Mouse (Mus musculus): ENCODE data around the gene Mapk6. TPM values are rescaled to one million over a fixed set of nuclear protein-coding genes. Genes with fewer than 3 reads are reported as not detected.

The Mapk6 gene
- total and polyA plus RNA-seq, 2 experiments from 2014 or later = 33.6 to 36.2 TPM

DNA sequence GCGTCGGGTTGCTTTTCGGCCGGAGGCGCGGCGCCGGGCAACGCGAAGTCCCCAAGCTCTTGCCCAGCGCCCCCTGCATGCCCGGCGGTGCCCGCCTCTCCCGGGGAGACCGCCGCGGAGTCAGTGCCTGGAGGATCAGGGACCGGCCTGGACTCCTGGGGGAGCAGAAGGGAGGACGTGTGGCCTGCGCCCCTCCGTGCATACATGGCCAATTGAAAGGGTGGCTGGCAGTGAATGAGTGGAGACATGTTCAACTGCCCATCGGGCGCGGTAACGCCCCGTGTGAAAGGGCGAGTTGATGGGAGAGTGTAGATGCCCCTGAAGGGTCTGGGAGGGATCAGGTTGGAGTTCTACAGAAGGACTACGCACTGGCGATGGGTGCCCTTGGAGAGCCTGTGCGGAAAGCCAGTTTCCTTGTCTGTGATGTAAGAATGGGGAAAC lies 31.9 kb upstream of the Mapk6 start:
- Histone ChIP-seq H3K27me3 (ENCODE audit: control insufficient read depth, insufficient read depth, low read length) (no peaks in the 10 kb centered on the region), H3K9me3 (replicated peaks; ENCODE audit: control insufficient read depth, low read length) (no peaks in the 10 kb centered on the region), H3K4me2 (ENCODE audit: low read depth, low read length) (peak overlapping the region; percentile 64), H3K4me1 (ENCODE audit: control insufficient read depth, insufficient read depth) (peaks cover 11% of the 10 kb centered on the region), H3K27ac (ENCODE audit: low read depth) (peak overlapping the region; percentile 80), H3K36me3 (replicated peaks; ENCODE audit: control insufficient read depth, insufficient read depth, low read length) (peaks cover 16% of the 10 kb centered on the region; the same call in 1 of the 2 replicates), H3K9ac (replicated peaks; ENCODE audit: low read depth, low read length) (peak overlapping the region; percentile 75), H3K4me3 (ENCODE audit: low read depth, low read length) (peak overlapping the region; percentile 66)
- WGBS = under 1% methylated on average over 26 of the region's 31 CpGs
- DNase-seq (ENCODE audit: low spot score) (no peak), ATAC-seq (ENCODE audit: insufficient read depth, low read depth) (peak; percentile 81)
- TF ChIP-seq CTCF (IDR thresholded peaks at IDR 0.05; ENCODE audit: low read depth) = peak; percentile 29
- TF ChIP-seq EP300 (IDR thresholded peaks at IDR 0.05; ENCODE audit: low read depth) = no peak

GRCm38 (mm10) chr9:75440796-75441666 lies 31.2 kb upstream of the Mapk6 start, which contains the start of gene Leo1:
Gene Leo1, plus strand, starts transcription at chr9:75441524.
- Histone ChIP-seq H3K9me3 (replicated peaks; ENCODE audit: control insufficient read depth, low read length) (no peaks in the 10 kb centered on the region), H3K27ac (ENCODE audit: low read depth) (peak within 1 kb of the TSS; percentile 80), H3K4me3 (ENCODE audit: low read depth, low read length) (peak within 1 kb of the TSS; percentile 66), H3K27me3 (ENCODE audit: control insufficient read depth, insufficient read depth, low read length) (no peaks in the 10 kb centered on the region), H3K4me2 (ENCODE audit: low read depth, low read length) (peak within 1 kb of the TSS; percentile 65), H3K4me1 (ENCODE audit: control insufficient read depth, insufficient read depth) (peaks cover 11% of the 10 kb centered on the region), H3K36me3 (replicated peaks; ENCODE audit: control insufficient read depth, insufficient read depth, low read length) (peaks cover 10% of the 10 kb centered on the region; the same call in 1 of the 2 replicates), H3K9ac (replicated peaks; ENCODE audit: low read depth, low read length) (peak within 1 kb of the TSS; percentile 75)
- DNase-seq (ENCODE audit: low spot score) = peak; percentile 96
- ATAC-seq (ENCODE audit: insufficient read depth, low read depth) = peak; percentile 92
- under 1% methylated on average over 35 of the region's 45 CpGs for WGBS
- TF ChIP-seq EP300 (IDR thresholded peaks at IDR 0.05; ENCODE audit: low read depth) (no peak), CTCF (IDR thresholded peaks at IDR 0.05; ENCODE audit: low read depth) (no peak)

DNA sequence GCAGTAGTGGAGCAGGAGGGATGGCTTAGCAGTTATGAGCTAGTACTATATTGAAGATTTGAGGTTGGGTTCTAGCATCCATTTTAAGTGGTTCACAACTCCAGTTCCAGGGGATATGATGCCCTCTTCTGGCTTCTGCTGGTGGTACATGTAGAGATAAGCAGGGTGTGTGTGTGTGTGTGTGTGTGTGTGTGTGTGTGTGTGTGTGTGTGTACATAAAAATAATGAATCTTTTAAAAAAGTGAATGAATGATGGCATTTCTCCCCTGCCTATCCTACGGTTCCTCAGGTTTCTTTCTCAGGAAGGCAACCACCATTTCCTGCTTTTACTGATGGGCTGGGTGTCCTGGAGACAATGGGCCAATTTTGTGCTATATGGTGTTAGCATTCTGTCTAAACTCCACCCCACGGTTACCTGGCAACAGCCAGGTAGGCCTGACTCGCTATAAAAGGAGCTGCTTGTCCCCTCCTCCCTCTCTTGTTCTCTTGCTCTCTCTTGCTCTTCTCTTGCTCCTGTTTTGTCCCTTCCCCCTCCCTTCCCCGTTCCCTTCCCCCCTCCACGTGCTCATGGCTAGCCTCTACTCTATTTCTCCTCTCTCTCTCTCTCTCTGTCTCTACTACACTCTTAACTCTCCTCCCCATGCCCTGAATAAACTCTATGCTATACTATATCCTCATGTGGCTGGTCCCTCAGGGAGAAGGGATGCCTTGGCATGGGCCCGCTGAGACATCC lies 28.0 kb upstream of the Mapk6 start:
- Histone ChIP-seq H3K4me1 (ENCODE audit: control insufficient read depth, insufficient read depth) (peaks cover 8% of the 10 kb centered on the region), H3K27ac (ENCODE audit: low read depth) (no peak overlapping the region), H3K27me3 (ENCODE audit: control insufficient read depth, insufficient read depth, low read length) (no peaks in the 10 kb centered on the region), H3K4me3 (ENCODE audit: low read depth, low read length) (no peak overlapping the region), H3K4me2 (ENCODE audit: low read depth, low read length) (no peak overlapping the region), H3K36me3 (replicated peaks; ENCODE audit: control insufficient read depth, insufficient read depth, low read length) (no peaks in the 10 kb centered on the region), H3K9me3 (replicated peaks; ENCODE audit: control insufficient read depth, low read length) (no peaks in the 10 kb centered on the region), H3K9ac (replicated peaks; ENCODE audit: low read depth, low read length) (no peak overlapping the region)
- peak; percentile 29 for TF ChIP-seq CTCF (IDR thresholded peaks at IDR 0.05; ENCODE audit: low read depth)
- no peak for TF ChIP-seq EP300 (IDR thresholded peaks at IDR 0.05; ENCODE audit: low read depth)
- ATAC-seq (ENCODE audit: insufficient read depth, low read depth) = no peak
- 36% methylated on average over 6 of the region's 6 CpGs for WGBS
- DNase-seq (ENCODE audit: low spot score) = no peak

DNA sequence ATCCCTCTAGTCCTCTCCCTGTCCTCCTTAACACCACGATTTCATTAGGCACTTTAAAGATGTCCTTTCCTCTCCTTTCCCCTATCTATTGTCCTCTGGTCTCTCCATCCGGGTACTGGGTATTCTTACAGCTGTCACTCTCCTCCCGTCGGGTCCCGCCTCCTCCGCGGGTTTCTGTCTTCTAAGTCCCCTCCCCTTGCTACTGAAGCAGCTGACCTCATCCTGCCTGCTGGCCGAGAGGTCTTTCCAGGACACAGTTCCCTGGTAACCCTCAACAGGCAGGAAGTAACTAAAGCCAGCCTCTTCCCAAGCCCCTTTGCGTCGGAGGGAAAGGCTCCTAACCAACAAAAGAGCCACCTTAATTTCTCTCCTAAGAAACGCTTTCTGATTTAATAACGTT lies 26.1 kb upstream of the Mapk6 start:
- Histone ChIP-seq H3K4me3 (ENCODE audit: low read depth, low read length) (no peak overlapping the region), H3K9me3 (replicated peaks; ENCODE audit: control insufficient read depth, low read length) (no peaks in the 10 kb centered on the region), H3K27me3 (ENCODE audit: control insufficient read depth, insufficient read depth, low read length) (no peaks in the 10 kb centered on the region), H3K36me3 (replicated peaks; ENCODE audit: control insufficient read depth, insufficient read depth, low read length) (no peaks in the 10 kb centered on the region), H3K4me1 (ENCODE audit: control insufficient read depth, insufficient read depth) (peaks cover 4% of the 10 kb centered on the region; the same call in 1 of the 2 replicates), H3K9ac (replicated peaks; ENCODE audit: low read depth, low read length) (no peak overlapping the region), H3K27ac (ENCODE audit: low read depth) (peak overlapping the region; percentile 11), H3K4me2 (ENCODE audit: low read depth, low read length) (peak overlapping the region; percentile 23; the same call in 1 of the 2 replicates)
- peak; percentile 53; the same call in 1 of the 2 replicates for TF ChIP-seq EP300 (IDR thresholded peaks at IDR 0.05; ENCODE audit: low read depth)
- no peak for TF ChIP-seq CTCF (IDR thresholded peaks at IDR 0.05; ENCODE audit: low read depth)
- ATAC-seq (ENCODE audit: insufficient read depth, low read depth) = peak; percentile 91
- WGBS = 1% methylated on average over 12 of the region's 12 CpGs
- peak; percentile 95 for DNase-seq (ENCODE audit: low spot score)

GRCm38 (mm10) chr9:75435291-75435690 lies 25.5 kb upstream of the Mapk6 start:
- TF ChIP-seq EP300 (IDR thresholded peaks at IDR 0.05; ENCODE audit: low read depth) (no peak), CTCF (IDR thresholded peaks at IDR 0.05; ENCODE audit: low read depth) (no peak)
- peaks cover 6% of the 10 kb centered on the region; the same call in 1 of the 2 replicates for H3K4me1 ChIP-seq (ENCODE audit: control insufficient read depth, insufficient read depth)
- H3K4me3 ChIP-seq (ENCODE audit: low read depth, low read length) = no peak overlapping the region
- DNase-seq (ENCODE audit: low spot score) = no peak
- no peaks in the 10 kb centered on the region for H3K9me3 ChIP-seq (replicated peaks; ENCODE audit: control insufficient read depth, low read length)
- no peak overlapping the region for H3K9ac ChIP-seq (replicated peaks; ENCODE audit: low read depth, low read length)
- H3K27ac ChIP-seq (ENCODE audit: low read depth) = peak overlapping the region; percentile 11
- H3K27me3 ChIP-seq (ENCODE audit: control insufficient read depth, insufficient read depth, low read length) = no peaks in the 10 kb centered on the region
- WGBS = 87% methylated on average over 4 of the region's 4 CpGs
- no peak for ATAC-seq (ENCODE audit: insufficient read depth, low read depth)
- H3K36me3 ChIP-seq (replicated peaks; ENCODE audit: control insufficient read depth, insufficient read depth, low read length) = no peaks in the 10 kb centered on the region
- H3K4me2 ChIP-seq (ENCODE audit: low read depth, low read length) = no peak overlapping the region

Data from heart, postnatal 0 days (tissue).